Mouse (Mus musculus) liver, adult 2 months (tissue): ENCODE measurements at regions not wholly inside any gene's neighbourhood (a gene's known extent, or its start where the extent isn't known, plus 50 kb on each side); places are given as distances from the start of the nearest gene placed in this dataset.

ENCODE experiments used
- DNase-seq: peaks from one replicate; pipeline ENCODE4 v3.0.0-alpha.2; 2011; ENCODE audit warnings: low read depth, low spot score; ENCODE audit errors: extremely low read depth
- H3K27ac ChIP-seq: fragments of 200-500 bp; replicated peaks from 2 replicates; pipeline ENCODE4 v1.5.1; 2012; ENCODE audit warnings: low read depth, mild to moderate bottlenecking, control low read depth, inconsistent platforms, low read length; ENCODE audit not compliant: insufficient read depth
- H3K27me3 ChIP-seq: fragments of 200-500 bp; 2 replicates; pipeline ENCODE4 v1.6.1; 2012; ENCODE audit warnings: mild to moderate bottlenecking, moderate library complexity, low read length, inconsistent platforms; ENCODE audit not compliant: control insufficient read depth, insufficient read depth
- H3K36me3 ChIP-seq: fragments of 200-500 bp; 2 replicates; pipeline ENCODE4 v1.6.1; 2012; ENCODE audit warnings: low read length, inconsistent platforms; ENCODE audit not compliant: control insufficient read depth, insufficient read depth
- H3K4me1 ChIP-seq: fragments of 200-500 bp; 2 replicates; pipeline ENCODE4 v1.6.1; 2011; ENCODE audit warnings: low read length; ENCODE audit not compliant: control insufficient read depth, insufficient read depth
- H3K4me3 ChIP-seq: fragments of 200-500 bp; 2 replicates; pipeline ENCODE4 v1.5.1; 2011; ENCODE audit warnings: low read depth, mild to moderate bottlenecking, control low read depth, low read length, moderate library complexity; ENCODE audit not compliant: insufficient read depth
- H3K79me2 ChIP-seq: fragments of 200-500 bp; 2 replicates; pipeline ENCODE4 v1.6.1; 2012; ENCODE audit warnings: inconsistent platforms, mild to moderate bottlenecking, low read length, moderate library complexity; ENCODE audit not compliant: control insufficient read depth, insufficient read depth
- H3K9ac ChIP-seq: fragments of 200-500 bp; 2 replicates; pipeline ENCODE4 v1.6.1; 2012; ENCODE audit warnings: low read depth, mild to moderate bottlenecking, control low read depth, inconsistent platforms, low read length
- CTCF ChIP-seq: fragments of 200-500 bp; IDR thresholded peaks from 2 replicates; pipeline ENCODE4 v1.5.1; 2011; ENCODE audit warnings: low read depth, low read length, control low read depth
- POLR2A ChIP-seq: fragments of 200-500 bp; IDR thresholded peaks from 2 replicates; pipeline ENCODE4 v1.6.1; 2011; ENCODE audit warnings: low read length, control low read depth; ENCODE audit not compliant: insufficient read depth; ENCODE audit errors: extremely low read depth
- WGBS: fragments of 180-500 bp; shearing (Covaris S2); methylation state at CpG from one replicate; pipeline ENCODE4 v1.1.7; 2018; 5-methylcytosine and 5-hydroxymethylcytosine counted together

DNA sequence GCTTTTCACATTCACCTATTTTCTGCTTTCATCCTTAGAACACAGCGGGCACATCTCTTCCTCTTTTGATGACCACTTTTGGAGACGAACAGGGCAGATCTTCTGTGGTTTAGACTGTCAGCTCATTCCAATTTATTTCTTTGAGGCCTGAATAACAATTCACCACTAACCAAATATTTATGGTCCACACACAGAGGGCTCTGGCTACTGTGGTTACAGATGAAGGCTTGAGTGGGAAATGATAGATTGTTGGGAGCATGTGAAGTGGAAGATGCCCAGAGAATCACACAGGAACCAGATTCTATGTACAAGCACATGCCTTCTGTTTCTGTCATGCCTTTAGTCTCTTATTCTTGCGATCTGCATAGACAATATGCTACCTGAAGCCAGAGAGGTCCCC, 517.0 kb upstream of the Nr5a2 start:
- WGBS: 79% methylated on average over 3 of the region's 3 CpGs
- no peak for TF ChIP-seq CTCF
- TF ChIP-seq POLR2A: no peak
- no peaks in the 10 kb centered on the region for H3K79me2 ChIP-seq
- no peak overlapping the region for H3K4me3 ChIP-seq
- H3K36me3 ChIP-seq: no peaks in the 10 kb centered on the region
- no peak overlapping the region for H3K9ac ChIP-seq
- no peak overlapping the region for H3K27ac ChIP-seq
- no peaks in the 10 kb centered on the region for H3K4me1 ChIP-seq
- no peak for DNase-seq
- no peaks in the 10 kb centered on the region for H3K27me3 ChIP-seq

DNA sequence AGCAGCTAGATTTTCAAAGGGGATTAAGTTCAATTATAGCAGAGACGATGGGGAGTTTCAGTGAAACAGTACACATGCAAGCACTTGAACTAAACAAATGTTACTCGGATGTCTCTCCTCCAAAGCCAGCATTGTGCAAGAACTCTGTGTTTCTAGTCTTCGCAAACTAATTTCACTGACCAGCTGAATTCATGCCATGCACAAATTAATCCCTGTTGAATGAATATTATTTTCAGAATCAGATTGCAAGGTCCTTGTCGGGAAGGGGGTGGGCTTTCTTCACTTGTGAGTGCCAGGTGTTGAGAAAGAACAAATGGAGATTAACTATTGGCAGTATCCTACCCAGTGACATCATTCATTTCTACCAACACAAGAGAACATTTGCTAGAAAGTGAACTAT, 514.6 kb upstream of the Nr5a2 start:
- Histone ChIP-seq H3K27me3 (no peaks in the 10 kb centered on the region), H3K4me1 (no peaks in the 10 kb centered on the region), H3K4me3 (no peak overlapping the region), H3K27ac (no peak overlapping the region), H3K79me2 (no peaks in the 10 kb centered on the region), H3K36me3 (no peaks in the 10 kb centered on the region), H3K9ac (no peak overlapping the region)
- no peak for TF ChIP-seq CTCF
- DNase-seq: no peak
- WGBS: 79% methylated on average over 4 of the region's 4 CpGs

DNA sequence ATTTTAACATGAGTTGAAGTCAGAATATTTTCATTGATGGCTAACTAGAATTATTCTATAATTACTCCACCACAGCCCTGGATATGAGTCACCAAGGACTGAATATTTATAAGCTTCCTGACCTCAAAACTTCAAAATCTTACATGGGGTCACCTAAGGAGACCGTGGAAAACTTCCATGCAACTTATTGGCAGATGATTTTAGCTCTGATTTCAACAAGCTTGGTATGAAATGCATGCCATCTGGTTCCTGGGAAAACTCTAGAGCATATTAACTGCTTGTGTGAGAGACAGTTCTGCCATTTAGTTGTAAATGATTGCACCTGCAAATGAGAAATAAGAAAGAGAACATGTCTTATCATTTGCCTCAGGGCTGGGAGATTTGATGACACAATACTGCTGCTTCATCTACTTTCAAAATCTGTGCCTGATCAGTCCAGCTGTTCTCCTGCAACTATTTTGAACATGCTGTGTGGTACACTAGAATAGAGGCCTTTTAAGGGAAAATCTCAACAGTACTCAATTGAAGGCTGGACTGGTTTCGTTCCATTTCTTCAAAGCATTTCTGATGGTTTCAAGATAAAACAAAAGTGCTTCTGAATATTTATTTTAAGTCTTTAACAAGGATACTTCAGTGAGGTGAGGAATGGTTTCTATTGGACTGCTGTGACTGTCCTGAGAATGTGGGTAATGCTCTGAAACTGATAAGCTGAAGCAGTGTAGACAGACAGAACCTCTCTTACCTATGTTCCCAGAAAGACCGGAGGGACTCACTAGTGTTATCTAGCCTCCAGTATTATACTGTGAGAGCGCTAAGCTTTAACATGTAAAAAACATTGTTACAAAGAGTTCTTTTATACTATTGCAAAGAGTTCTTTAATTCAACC, 513.8 kb upstream of the Nr5a2 start:
- no peak for DNase-seq
- H3K27ac ChIP-seq: no peak overlapping the region

DNA sequence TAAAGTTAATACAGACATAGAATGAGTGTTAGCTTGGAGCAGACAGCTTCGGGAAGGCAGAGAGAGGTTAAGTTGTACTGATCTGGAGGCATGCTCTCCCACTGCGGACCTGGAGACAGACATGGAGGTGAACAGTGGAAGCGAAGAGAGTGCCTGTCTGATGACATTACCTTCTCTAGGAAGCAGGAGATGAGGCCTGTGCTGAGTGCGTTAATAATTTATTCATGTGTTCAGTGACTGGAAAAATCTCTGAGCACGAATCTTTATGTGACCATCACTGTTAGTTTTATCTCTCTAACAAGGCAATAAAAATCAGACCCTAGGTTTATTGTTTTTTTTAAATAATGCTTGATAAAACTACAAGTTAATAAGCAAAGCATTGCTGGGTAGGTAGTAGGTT, 504.7 kb upstream of the Nr5a2 start:
- Histone ChIP-seq H3K9ac (no peak overlapping the region), H3K27me3 (no peaks in the 10 kb centered on the region), H3K4me3 (no peak overlapping the region), H3K27ac (no peak overlapping the region), H3K79me2 (no peaks in the 10 kb centered on the region), H3K4me1 (no peaks in the 10 kb centered on the region), H3K36me3 (no peaks in the 10 kb centered on the region)
- no peak for DNase-seq
- 83% methylated on average over 5 of the region's 5 CpGs for WGBS
- TF ChIP-seq CTCF: no peak

More for the DNA sequence above, 513.8 kb upstream of the Nr5a2 start:
- 84% methylated on average over 4 of the region's 4 CpGs for WGBS
- no peaks in the 10 kb centered on the region for H3K79me2 ChIP-seq
- TF ChIP-seq POLR2A: no peak
- TF ChIP-seq CTCF: no peak
- H3K4me3 ChIP-seq: no peak overlapping the region
- H3K4me1 ChIP-seq: no peaks in the 10 kb centered on the region
- no peaks in the 10 kb centered on the region for H3K27me3 ChIP-seq
- H3K9ac ChIP-seq: no peak overlapping the region
- H3K36me3 ChIP-seq: no peaks in the 10 kb centered on the region

DNA sequence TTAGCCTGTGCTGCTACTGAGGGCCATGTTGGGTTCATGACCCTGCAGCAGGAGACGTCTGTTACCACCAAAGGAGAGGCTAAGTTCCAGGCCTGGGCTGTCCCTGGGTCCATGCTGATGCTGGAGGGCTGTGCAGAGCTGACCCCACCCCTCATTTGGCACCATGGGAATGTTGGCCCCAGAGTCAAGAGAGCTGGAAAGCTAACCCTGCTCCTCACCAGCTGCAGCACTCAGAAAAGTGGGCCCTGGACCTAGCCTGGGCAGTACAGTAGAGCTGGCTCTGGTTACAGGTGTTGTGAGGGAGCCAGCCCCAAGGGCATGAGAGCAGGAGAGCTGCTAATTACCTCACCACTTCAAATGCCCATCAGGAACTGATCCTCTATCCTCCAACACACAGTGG, 500.9 kb upstream of the Nr5a2 start:
- no peak for TF ChIP-seq CTCF
- TF ChIP-seq POLR2A: no peak
- no peaks in the 10 kb centered on the region for H3K4me1 ChIP-seq
- H3K9ac ChIP-seq: no peak overlapping the region
- H3K79me2 ChIP-seq: no peaks in the 10 kb centered on the region
- no peak overlapping the region for H3K27ac ChIP-seq
- no peak for DNase-seq
- H3K36me3 ChIP-seq: no peaks in the 10 kb centered on the region
- no peaks in the 10 kb centered on the region for H3K27me3 ChIP-seq
- H3K4me3 ChIP-seq: no peak overlapping the region
- 60% methylated on average over 1 of the region's 1 CpGs for WGBS

DNA sequence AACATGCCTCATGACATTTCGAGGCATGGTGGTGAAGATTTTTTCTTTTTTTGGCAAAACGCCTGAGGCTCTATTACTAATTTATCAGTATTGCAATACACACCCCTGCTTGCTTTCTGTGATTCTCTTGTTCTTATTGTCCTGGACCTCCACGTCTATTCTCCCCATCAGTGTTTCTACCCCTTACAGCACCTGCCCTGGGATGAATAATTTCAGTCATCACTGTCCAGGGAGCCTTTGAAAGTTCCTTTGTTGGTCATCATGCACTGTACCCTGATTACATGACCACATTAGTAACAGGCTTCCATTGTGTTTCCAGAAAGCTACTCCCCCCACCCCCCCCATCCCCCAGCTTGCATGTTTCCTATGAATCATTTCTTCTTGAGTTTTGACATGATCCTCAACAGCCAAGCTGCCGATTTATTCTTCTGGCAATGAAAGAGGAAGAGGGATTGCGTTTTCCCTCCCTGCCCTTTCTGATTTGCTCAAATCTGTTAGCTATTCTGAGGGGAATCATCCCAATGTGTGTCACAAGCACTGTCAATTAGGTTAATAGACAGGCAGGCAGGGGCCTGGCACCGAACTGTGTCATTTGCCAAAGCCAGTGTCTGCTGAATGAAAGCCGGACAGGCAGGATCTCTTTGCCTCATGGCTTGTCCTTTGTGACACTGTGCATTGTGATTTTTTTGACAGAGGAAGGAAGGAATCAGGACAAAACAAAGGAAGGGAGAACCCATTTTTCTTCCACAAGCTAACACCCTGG, 493.4 kb upstream of the Nr5a2 start:
- no peak overlapping the region for H3K4me3 ChIP-seq
- no peak overlapping the region for H3K9ac ChIP-seq
- H3K79me2 ChIP-seq: no peaks in the 10 kb centered on the region
- no peaks in the 10 kb centered on the region for H3K27me3 ChIP-seq
- WGBS: 71% methylated on average over 7 of the region's 7 CpGs
- TF ChIP-seq CTCF: no peak
- no peak for TF ChIP-seq POLR2A
- H3K4me1 ChIP-seq: no peaks in the 10 kb centered on the region
- no peak for DNase-seq
- no peaks in the 10 kb centered on the region for H3K36me3 ChIP-seq
- H3K27ac ChIP-seq: no peak overlapping the region
